Mouse (Mus musculus) heart, embryonic 12.5 days (tissue): ENCODE measurements at regions not wholly inside any gene's neighbourhood (a gene's known extent, or its start where the extent isn't known, plus 50 kb on each side); places are given as distances from the start of the nearest gene placed in this dataset.

ENCODE experiments used
- ATAC-seq: fragments of 200-750 bp; cut with Nextera tagmentation; 2 replicates; pipeline ENCODE4 v1.8.0; 2017; ENCODE audit warnings: moderate TSS enrichment, moderate library complexity; ENCODE audit not compliant: insufficient number of reproducible peaks, low FRiP score
- H3K27ac ChIP-seq: fragments of 300-500 bp; sonication (generic); 2 replicates; pipeline ENCODE4 v1.5.1; 2016; ENCODE audit warnings: mild to moderate bottlenecking, moderate library complexity; ENCODE audit not compliant: poor library complexity, severe bottlenecking
- H3K27me3 ChIP-seq: fragments of 300-500 bp; sonication (generic); replicated peaks from 2 replicates; pipeline ENCODE4 v1.6.1; 2016; ENCODE audit warnings: mild to moderate bottlenecking, moderate library complexity
- H3K36me3 ChIP-seq: fragments of 300-500 bp; sonication (generic); 2 replicates; pipeline ENCODE4 v1.6.1; 2016; ENCODE audit warnings: mild to moderate bottlenecking, moderate library complexity
- H3K4me1 ChIP-seq: fragments of 300-500 bp; sonication (generic); replicated peaks from 2 replicates; pipeline ENCODE4 v1.6.1; 2016; ENCODE audit warnings: mild to moderate bottlenecking
- H3K4me2 ChIP-seq: fragments of 300-500 bp; sonication (generic); 2 replicates; pipeline ENCODE4 v1.6.1; 2016; ENCODE audit warnings: mild to moderate bottlenecking, moderate library complexity
- H3K4me3 ChIP-seq: fragments of 300-500 bp; sonication (generic); 2 replicates; pipeline ENCODE4 v1.5.1; 2016; ENCODE audit warnings: mild to moderate bottlenecking
- H3K9ac ChIP-seq: fragments of 300-500 bp; sonication (generic); 2 replicates; pipeline ENCODE4 v1.6.1; 2016; ENCODE audit warnings: mild to moderate bottlenecking, moderate library complexity
- H3K9me3 ChIP-seq: fragments of 300-500 bp; sonication (generic); replicated peaks from 2 replicates; pipeline ENCODE4 v1.6.1; 2016; ENCODE audit warnings: mild to moderate bottlenecking, moderate library complexity
- WGBS: fragments of 180-500 bp; shearing (Covaris S2); methylation state at CpG from one replicate; pipeline ENCODE4 v1.1.7; 2016; 5-methylcytosine and 5-hydroxymethylcytosine counted together

- Histone ChIP-seq H3K36me3 (no peaks in the 10 kb centered on the region), H3K4me3 (no peak overlapping the region), H3K9ac (no peak overlapping the region), H3K4me1 (no peaks in the 10 kb centered on the region), H3K27me3 (no peaks in the 10 kb centered on the region), H3K27ac (no peak overlapping the region), H3K9me3 (no peaks in the 10 kb centered on the region), H3K4me2 (no peak overlapping the region)
- 77% methylated on average over 9 of the region's 9 CpGs for WGBS
- ATAC-seq, result no peak
These were observed 245.6 kb downstream of the Tbc1d1 start for GRCm38 (mm10) chr5:64401737-64402136.

GRCm38 (mm10) chr5:64403077-64403981, 247.2 kb downstream of the Tbc1d1 start:
- no peak for ATAC-seq
- H3K9me3 ChIP-seq, result no peaks in the 10 kb centered on the region
- no peak overlapping the region for H3K27ac ChIP-seq
- no peak overlapping the region for H3K4me2 ChIP-seq
- no peaks in the 10 kb centered on the region for H3K4me1 ChIP-seq
- no peaks in the 10 kb centered on the region for H3K36me3 ChIP-seq
- H3K27me3 ChIP-seq, result no peaks in the 10 kb centered on the region
- WGBS, result 81% methylated on average over 11 of the region's 11 CpGs
- no peak overlapping the region for H3K4me3 ChIP-seq
- no peak overlapping the region for H3K9ac ChIP-seq

- Histone ChIP-seq H3K9ac (no peak overlapping the region), H3K4me2 (no peak overlapping the region), H3K4me1 (no peaks in the 10 kb centered on the region), H3K27ac (no peak overlapping the region), H3K4me3 (no peak overlapping the region), H3K27me3 (no peaks in the 10 kb centered on the region), H3K36me3 (no peaks in the 10 kb centered on the region), H3K9me3 (no peaks in the 10 kb centered on the region)
- ATAC-seq, result no peak
- WGBS, result 81% methylated on average over 7 of the region's 7 CpGs
These were observed 247.9 kb downstream of the Tbc1d1 start for GRCm38 (mm10) chr5:64403982-64404345.

- Histone ChIP-seq H3K9ac (no peak overlapping the region), H3K36me3 (no peaks in the 10 kb centered on the region), H3K27me3 (no peaks in the 10 kb centered on the region), H3K4me3 (no peak overlapping the region), H3K9me3 (no peaks in the 10 kb centered on the region), H3K4me2 (no peak overlapping the region), H3K27ac (no peak overlapping the region), H3K4me1 (no peaks in the 10 kb centered on the region)
- ATAC-seq, result no peak
- WGBS, result 87% methylated on average over 5 of the region's 5 CpGs
These were observed 248.4 kb downstream of the Tbc1d1 start for GRCm38 (mm10) chr5:64404512-64404911.

GRCm38 (mm10) chr5:64408938-64409337, 252.8 kb downstream of the Tbc1d1 start:
- Histone ChIP-seq H3K9ac (no peak overlapping the region), H3K4me2 (no peak overlapping the region), H3K4me1 (peaks cover 4% of the 10 kb centered on the region; the same call in 1 of the 2 replicates), H3K9me3 (no peaks in the 10 kb centered on the region), H3K4me3 (no peak overlapping the region), H3K27ac (no peak overlapping the region), H3K36me3 (no peaks in the 10 kb centered on the region), H3K27me3 (no peaks in the 10 kb centered on the region)
- WGBS, result 72% methylated on average over 3 of the region's 3 CpGs
- no peak for ATAC-seq

- Histone ChIP-seq H3K4me2 (no peak overlapping the region; the same call in 1 of the 2 replicates), H3K4me3 (no peak overlapping the region), H3K9ac (no peak overlapping the region), H3K27me3 (no peaks in the 10 kb centered on the region), H3K36me3 (no peaks in the 10 kb centered on the region), H3K4me1 (peaks cover 4% of the 10 kb centered on the region; the same call in 1 of the 2 replicates), H3K27ac (no peak overlapping the region), H3K9me3 (no peaks in the 10 kb centered on the region)
- 54% methylated on average over 7 of the region's 7 CpGs for WGBS
- ATAC-seq, result no peak
These were observed 254.5 kb downstream of the Tbc1d1 start for GRCm38 (mm10) chr5:64410621-64411020.

- H3K4me1 ChIP-seq, result peaks cover 4% of the 10 kb centered on the region; the same call in 1 of the 2 replicates
- no peak overlapping the region for H3K27ac ChIP-seq
- no peak for ATAC-seq
- WGBS, result 57% methylated on average over 5 of the region's 5 CpGs
- H3K9ac ChIP-seq, result no peak overlapping the region
- no peak overlapping the region for H3K4me2 ChIP-seq
- H3K36me3 ChIP-seq, result no peaks in the 10 kb centered on the region
- no peaks in the 10 kb centered on the region for H3K27me3 ChIP-seq
- H3K9me3 ChIP-seq, result 0 out of 2 replicates have a peak, but pooled peaks cover 5% of the 10 kb centered on the region
- H3K4me3 ChIP-seq, result no peak overlapping the region
These were observed 258.4 kb downstream of the Tbc1d1 start for GRCm38 (mm10) chr5:64414519-64414918.

GRCm38 (mm10) chr5:64419395-64419794, 263.3 kb downstream of the Tbc1d1 start:
- no peak overlapping the region for H3K4me2 ChIP-seq
- H3K27ac ChIP-seq, result no peak overlapping the region
- H3K9me3 ChIP-seq, result peaks cover 9% of the 10 kb centered on the region; the same call in 1 of the 2 replicates
- WGBS, result 76% methylated on average over 1 of the region's 1 CpGs
- no peaks in the 10 kb centered on the region for H3K36me3 ChIP-seq
- H3K9ac ChIP-seq, result no peak overlapping the region
- ATAC-seq, result no peak
- no peaks in the 10 kb centered on the region for H3K27me3 ChIP-seq
- no peak overlapping the region for H3K4me3 ChIP-seq
- H3K4me1 ChIP-seq, result no peaks in the 10 kb centered on the region

GRCm38 (mm10) chr5:64422787-64423587, 266.9 kb downstream of the Tbc1d1 start:
- no peak for ATAC-seq
- Histone ChIP-seq H3K4me2 (no peak overlapping the region), H3K9me3 (peaks cover 10% of the 10 kb centered on the region; the same call in 1 of the 2 replicates), H3K9ac (no peak overlapping the region), H3K36me3 (no peaks in the 10 kb centered on the region), H3K4me3 (no peak overlapping the region), H3K4me1 (no peaks in the 10 kb centered on the region), H3K27me3 (no peaks in the 10 kb centered on the region), H3K27ac (no peak overlapping the region)
- WGBS, result 57% methylated on average over 13 of the region's 13 CpGs

GRCm38 (mm10) chr5:64428822-64429221, 272.7 kb downstream of the Tbc1d1 start:
- H3K4me1 ChIP-seq, result no peaks in the 10 kb centered on the region
- H3K9ac ChIP-seq, result no peak overlapping the region
- 86% methylated on average over 8 of the region's 8 CpGs for WGBS
- no peak overlapping the region for H3K4me3 ChIP-seq
- H3K27ac ChIP-seq, result no peak overlapping the region
- H3K9me3 ChIP-seq, result 0 out of 2 replicates have a peak, but pooled peaks cover 4% of the 10 kb centered on the region
- H3K4me2 ChIP-seq, result no peak overlapping the region
- H3K27me3 ChIP-seq, result no peaks in the 10 kb centered on the region
- no peak for ATAC-seq
- H3K36me3 ChIP-seq, result no peaks in the 10 kb centered on the region

- Histone ChIP-seq H3K9ac (no peak overlapping the region), H3K4me1 (no peaks in the 10 kb centered on the region), H3K36me3 (no peaks in the 10 kb centered on the region), H3K4me3 (no peak overlapping the region), H3K4me2 (no peak overlapping the region), H3K27ac (no peak overlapping the region), H3K27me3 (no peaks in the 10 kb centered on the region), H3K9me3 (0 out of 2 replicates have a peak, but pooled peaks cover 4% of the 10 kb centered on the region)
- WGBS, result 85% methylated on average over 3 of the region's 3 CpGs
- no peak for ATAC-seq
These were observed 274.4 kb downstream of the Tbc1d1 start for GRCm38 (mm10) chr5:64430501-64430900.
